Mouse (Mus musculus) testis, adult 2 months (tissue): ENCODE data around the gene Lrig3.

Experiments
- CTCF ChIP-seq: fragments of 200-500 bp; IDR thresholded peaks from 2 replicates; pipeline ENCODE4 v1.5.1; 2012; ENCODE audit warnings: low read depth, mild to moderate bottlenecking, inconsistent platforms, low read length, moderate library complexity; ENCODE audit not compliant: control insufficient read depth, insufficient read depth, insufficient replicate concordance
- POLR2A ChIP-seq: fragments of 200-500 bp; IDR thresholded peaks from 2 replicates; pipeline ENCODE4 v1.6.1; 2012; ENCODE audit warnings: low read depth, mild to moderate bottlenecking, inconsistent platforms, low read length, moderate library complexity; ENCODE audit not compliant: control insufficient read depth

- TF ChIP-seq POLR2A: no peak
- no peak for TF ChIP-seq CTCF
Observed at GRCm38 (mm10) chr10:125938528-125939402, 27.2 kb upstream of the Lrig3 start.
